Mouse (Mus musculus) brain, embryonic 14.5 days (tissue): ENCODE measurements around the gene Aqp12.

Experiments
- CTCF ChIP-seq: fragments of 200-500 bp; IDR thresholded peaks from 2 replicates; pipeline ENCODE4 v1.5.1; 2012; ENCODE audit warnings: inconsistent platforms, mild to moderate bottlenecking, moderate library complexity, borderline replicate concordance; ENCODE audit not compliant: insufficient read depth, insufficient read length; ENCODE audit errors: extremely low read depth
- POLR2A ChIP-seq: fragments of 200-500 bp; IDR thresholded peaks from 2 replicates; pipeline ENCODE4 v1.6.1; 2012; ENCODE audit warnings: mild to moderate bottlenecking, inconsistent platforms, borderline replicate concordance; ENCODE audit not compliant: poor library complexity, insufficient read depth, insufficient read length, severe bottlenecking; ENCODE audit errors: extremely low read depth

DNA sequence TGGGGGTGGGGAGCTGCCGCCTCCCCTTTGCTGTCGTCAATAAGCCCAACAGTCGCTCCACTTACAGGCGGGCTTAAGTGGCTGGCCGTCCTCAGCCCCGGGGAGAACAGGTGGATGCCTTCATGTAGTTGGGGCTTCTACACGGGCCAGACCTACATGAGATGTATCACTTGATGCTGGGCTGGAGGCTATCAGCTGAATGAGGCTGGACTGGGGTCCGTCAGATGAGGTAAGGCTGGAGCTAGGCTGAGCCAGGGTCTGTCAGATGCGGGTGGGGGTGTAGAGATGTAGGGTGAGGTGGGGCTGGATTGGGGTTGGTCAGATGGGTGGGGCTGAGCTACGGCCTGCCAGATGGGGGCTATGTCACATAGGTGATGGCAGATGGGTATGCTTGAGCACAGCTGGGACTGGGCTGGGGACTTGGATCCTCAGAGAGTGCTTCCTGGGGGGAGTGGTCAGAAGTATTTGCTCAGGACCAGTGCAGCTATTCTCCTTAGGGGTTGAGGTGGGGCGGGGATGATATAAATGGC, 27.0 kb upstream of the Aqp12 start:
- no peak for TF ChIP-seq POLR2A
- TF ChIP-seq CTCF = no peak
